Mouse (Mus musculus) stomach, postnatal 0 days (tissue): Measurements from ENCODE around the gene Rfx5. TPM values are rescaled to one million over a fixed set of nuclear protein-coding genes. Genes with fewer than 3 reads are reported as not detected.

Source experiments
- ATAC-seq: fragments of 200-750 bp; cut with Nextera tagmentation; 2 replicates; pipeline ENCODE4 v1.8.0; 2017; ENCODE audit not compliant: low FRiP score, low TSS enrichment
- DNase-seq: peaks from one replicate; pipeline ENCODE4 v3.0.0-alpha.2; 2016; ENCODE audit warnings: low spot score
- H3K27ac ChIP-seq: fragments of 300-500 bp; sonication (generic); replicated peaks from 2 replicates; pipeline ENCODE4 v1.5.1; 2014; ENCODE audit warnings: mild to moderate bottlenecking, control low read depth
- H3K27me3 ChIP-seq: fragments of 300-500 bp; sonication (generic); 2 replicates; pipeline ENCODE4 v1.6.1; 2014; ENCODE audit warnings: low read length; ENCODE audit not compliant: control insufficient read depth, insufficient read depth
- H3K36me3 ChIP-seq: fragments of 300-500 bp; sonication (generic); 2 replicates; pipeline ENCODE4 v1.6.1; 2014; ENCODE audit warnings: low read length, mixed read lengths; ENCODE audit not compliant: control insufficient read depth, insufficient read depth
- H3K4me1 ChIP-seq: fragments of 300-500 bp; sonication (generic); replicated peaks from 2 replicates; pipeline ENCODE4 v1.6.1; 2014; ENCODE audit warnings: antibody characterized with exemption; ENCODE audit not compliant: control insufficient read depth, insufficient read depth
- H3K4me2 ChIP-seq: fragments of 300-500 bp; sonication (generic); replicated peaks from 2 replicates; pipeline ENCODE4 v1.6.1; 2014; ENCODE audit warnings: low read depth, mild to moderate bottlenecking, control low read depth, moderate library complexity
- H3K4me3 ChIP-seq: fragments of 300-500 bp; sonication (generic); 2 replicates; pipeline ENCODE4 v1.5.1; 2014; ENCODE audit warnings: low read depth, low read length, control low read depth
- H3K9ac ChIP-seq: fragments of 300-500 bp; sonication (generic); 2 replicates; pipeline ENCODE4 v1.6.1; 2014; ENCODE audit warnings: mild to moderate bottlenecking, low read length, control low read depth, mixed read lengths
- H3K9me3 ChIP-seq: fragments of 300-500 bp; sonication (generic); 2 replicates; pipeline ENCODE4 v1.6.1; 2016; ENCODE audit warnings: low read length; ENCODE audit not compliant: control insufficient read depth
- CTCF ChIP-seq: IDR thresholded peaks from 2 replicates; pipeline ENCODE4 v1.5.1; 2016; ENCODE audit warnings: antibody characterized with exemption, low read depth, mild to moderate bottlenecking, moderate library complexity
- EP300 ChIP-seq: optimal IDR thresholded peaks from 2 replicates; pipeline ENCODE3; 2016; ENCODE audit warnings: antibody characterized with exemption
- WGBS: fragments of 180-500 bp; shearing (Covaris S2); extraction: QIAGEN DNeasy Blood & Tissue Kit; methylation state at CpG from one replicate; pipeline ENCODE4 v1.1.7; 2014; 5-methylcytosine and 5-hydroxymethylcytosine counted together
- polyA plus RNA-seq: library from polyadenylated mRNA; unstranded; fragments of >200 nt; fragmentation: Nextera tagmentation; extraction: Ambion mirVana; gene quantifications from 2 replicates; pipeline ENCODE4 v1.2.1, GENCODE M21; 2015

Gene Rfx5
- polyA plus RNA-seq, 1 experiment from 2014 or later, result 3.0 TPM

DNA sequence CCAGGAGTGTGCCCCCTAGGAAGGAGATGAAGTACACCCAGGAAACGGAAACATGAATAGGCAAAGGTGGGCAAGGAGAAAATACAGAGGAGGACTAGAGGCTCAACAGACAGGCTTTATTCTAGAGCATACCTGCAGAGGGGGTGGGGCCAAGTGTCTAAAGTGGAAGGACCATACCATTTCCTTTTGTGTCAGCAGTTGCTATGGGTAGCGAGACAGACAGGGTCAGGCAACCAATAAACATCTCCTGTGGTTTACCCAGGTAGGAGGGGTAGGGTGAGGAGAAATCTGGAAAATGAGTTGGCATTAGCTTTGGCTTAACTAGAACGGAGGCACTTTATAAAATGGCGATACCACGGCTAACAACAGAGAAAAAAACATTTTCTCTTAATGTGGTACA, 1.1 kb upstream of the Rfx5 start:
- DNase-seq (peak; percentile 76), ATAC-seq (peak; percentile 68)
- WGBS, result 34% methylated on average over 5 of the region's 5 CpGs
- peak overlapping the region; percentile 55 for H3K4me2 ChIP-seq
- H3K27me3 ChIP-seq, result no peaks in the 10 kb centered on the region
- H3K9me3 ChIP-seq, result no peaks in the 10 kb centered on the region
- no peak for TF ChIP-seq CTCF
- no peak for TF ChIP-seq EP300
- no peak overlapping the region for H3K9ac ChIP-seq
- peak overlapping the region; percentile 91 for H3K27ac ChIP-seq
- peaks cover 2% of the 10 kb centered on the region; the same call in 1 of the 2 replicates for H3K36me3 ChIP-seq
- no peaks in the 10 kb centered on the region; the same call in 1 of the 2 replicates for H3K4me1 ChIP-seq
- peak overlapping the region; percentile 76; the same call in 1 of the 2 replicates for H3K4me3 ChIP-seq

GRCm38 (mm10) chr3:94953384-94953763, 501 bp upstream of the Rfx5 start:
- Histone ChIP-seq H3K4me2 (peak overlapping the region; percentile 55), H3K9ac (peak overlapping the region; percentile 92), H3K9me3 (no peaks in the 10 kb centered on the region), H3K4me3 (peak overlapping the region; percentile 76), H3K27me3 (no peaks in the 10 kb centered on the region), H3K36me3 (peaks cover 7% of the 10 kb centered on the region), H3K4me1 (no peaks in the 10 kb centered on the region; the same call in 1 of the 2 replicates), H3K27ac (peak overlapping the region; percentile 91)
- WGBS, result 6% methylated on average over 9 of the region's 9 CpGs
- ATAC-seq (no peak; the same call in 1 of the 2 replicates), DNase-seq (no peak)
- TF ChIP-seq EP300, result no peak
- no peak for TF ChIP-seq CTCF

GRCm38 (mm10) chr3:94958295-94958694, 4.4 kb downstream of the Rfx5 start:
- ATAC-seq, result no peak
- Histone ChIP-seq H3K4me2 (no peak overlapping the region), H3K36me3 (peaks cover 9% of the 10 kb centered on the region), H3K27me3 (no peaks in the 10 kb centered on the region), H3K9me3 (no peaks in the 10 kb centered on the region), H3K27ac (no peak overlapping the region), H3K4me1 (no peaks in the 10 kb centered on the region; the same call in 1 of the 2 replicates), H3K9ac (no peak overlapping the region), H3K4me3 (no peak overlapping the region)
- TF ChIP-seq CTCF (no peak), EP300 (no peak)
- WGBS, result 92% methylated on average over 8 of the region's 8 CpGs
- no peak for DNase-seq

DNA sequence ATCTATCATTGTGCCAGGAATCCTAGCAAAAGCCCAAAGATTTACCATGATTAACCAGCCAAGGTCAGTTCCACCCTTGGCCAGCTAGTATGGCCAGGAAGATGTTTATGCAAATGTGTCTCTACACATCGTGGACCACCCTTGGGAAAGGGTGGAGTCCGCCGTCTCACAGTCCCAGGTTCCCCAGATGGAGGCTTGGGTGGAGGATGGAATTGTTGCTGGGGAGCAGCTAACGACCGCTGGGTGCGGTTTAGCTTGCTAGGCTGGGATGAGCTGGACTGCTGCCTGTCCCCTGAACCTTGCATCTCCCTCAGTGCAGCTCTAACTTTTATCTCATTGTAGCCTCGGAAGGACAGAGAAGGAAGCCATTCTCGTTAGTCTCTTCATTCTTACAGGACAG, 6.0 kb downstream of the Rfx5 start:
- DNase-seq, result no peak
- no peak overlapping the region for H3K4me3 ChIP-seq
- ATAC-seq, result no peak
- no peak for TF ChIP-seq CTCF
- TF ChIP-seq EP300, result no peak
- H3K27ac ChIP-seq, result no peak overlapping the region
- H3K4me2 ChIP-seq, result no peak overlapping the region
- H3K4me1 ChIP-seq, result no peaks in the 10 kb centered on the region; the same call in 1 of the 2 replicates
- H3K27me3 ChIP-seq, result no peaks in the 10 kb centered on the region
- peak overlapping the region; percentile 1; the same call in 1 of the 2 replicates for H3K9ac ChIP-seq
- peaks cover 9% of the 10 kb centered on the region for H3K36me3 ChIP-seq
- WGBS, result 46% methylated on average over 8 of the region's 8 CpGs
- H3K9me3 ChIP-seq, result no peaks in the 10 kb centered on the region

GRCm38 (mm10) chr3:94960322-94960721, 6.4 kb downstream of the Rfx5 start:
- Histone ChIP-seq H3K9me3 (no peaks in the 10 kb centered on the region), H3K27ac (no peak overlapping the region), H3K36me3 (peaks cover 9% of the 10 kb centered on the region), H3K4me2 (no peak overlapping the region), H3K4me1 (no peaks in the 10 kb centered on the region), H3K9ac (no peak overlapping the region), H3K4me3 (no peak overlapping the region), H3K27me3 (no peaks in the 10 kb centered on the region)
- 53% methylated on average over 5 of the region's 5 CpGs for WGBS
- ATAC-seq, result no peak
- no peak for DNase-seq
- TF ChIP-seq EP300 (no peak), CTCF (no peak)

DNA sequence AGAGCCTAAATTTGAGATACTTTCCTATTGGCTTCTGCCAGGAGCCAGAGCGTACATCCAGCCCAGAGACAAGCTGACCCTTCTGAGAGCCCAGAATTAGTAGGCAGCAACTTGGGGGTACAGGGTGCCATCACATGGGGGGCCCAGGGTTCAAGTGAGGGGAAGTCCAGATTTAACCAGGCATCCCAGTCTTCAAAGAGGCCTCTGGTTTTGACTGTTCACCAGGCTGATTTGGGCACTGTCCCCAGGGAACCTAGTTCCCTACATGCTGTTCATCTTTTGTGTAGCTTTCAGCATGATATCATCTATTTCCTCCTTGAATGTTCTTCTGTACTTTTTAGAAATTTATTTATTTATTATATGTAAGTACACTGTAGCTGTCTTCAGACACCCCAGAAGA, 11.1 kb downstream of the Rfx5 start:
- ATAC-seq (no peak), DNase-seq (no peak)
- Histone ChIP-seq H3K36me3 (no peaks in the 10 kb centered on the region), H3K27me3 (no peaks in the 10 kb centered on the region), H3K4me1 (no peaks in the 10 kb centered on the region), H3K27ac (no peak overlapping the region), H3K9me3 (no peaks in the 10 kb centered on the region), H3K9ac (no peak overlapping the region), H3K4me2 (no peak overlapping the region), H3K4me3 (no peak overlapping the region)
- TF ChIP-seq EP300, result no peak
- TF ChIP-seq CTCF, result no peak
- 100% methylated on average over 1 of the region's 1 CpGs for WGBS
